Mouse (Mus musculus): ENCODE measurements around the gene Cfc1.
"Not testable (repeated sequence)": the region's sequence is repeated elsewhere in the genome, so short reads cannot be mapped to it uniquely, and the experiment has no call there.

DNA sequence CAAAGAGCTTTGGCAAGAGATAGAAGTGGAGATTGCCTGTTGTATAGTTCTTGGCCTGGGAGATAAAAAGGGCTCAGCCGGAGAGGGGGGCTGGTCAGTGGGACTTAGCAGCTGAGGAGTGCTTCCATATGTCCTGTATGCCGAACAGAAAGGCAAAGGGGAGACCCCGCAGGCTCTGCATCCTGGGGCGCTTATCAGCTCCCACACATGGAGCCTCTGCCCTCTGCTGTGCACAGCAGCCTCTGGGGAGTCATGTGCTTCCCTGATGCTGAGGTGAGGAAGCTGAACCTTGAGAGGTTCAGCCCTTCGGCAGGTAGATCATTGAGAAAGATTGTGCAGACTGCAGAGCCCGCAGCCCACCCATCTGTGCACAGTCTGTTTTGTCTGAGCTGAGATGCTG lies 18.2 kb upstream of the Cfc1 start:
- not testable (repeated sequence) for TF ChIP-seq EP300, CTCF (IDR thresholded peaks at IDR 0.05; ENCODE audit: low read depth)
